Mouse (Mus musculus): ENCODE measurements around the gene Fhl2.
"Not testable (repeated sequence)": the region's sequence is repeated elsewhere in the genome, so short reads cannot be mapped to it uniquely, and the experiment has no call there.

Gene Fhl2

GRCm38 (mm10) chr1:43150225-43150624, 46.6 kb downstream of the Fhl2 start:
- DNase-seq (ENCODE audit: low read depth): no peak

GRCm38 (mm10) chr1:43147474-43147873, 49.3 kb downstream of the Fhl2 start:
- DNase-seq (ENCODE audit: low read depth): no peak

- DNase-seq (ENCODE audit: low read depth): peak; percentile 24
Observed at GRCm38 (mm10) chr1:43145388-43145787, 51.4 kb downstream of the Fhl2 start.

- DNase-seq (ENCODE audit: low read depth): no peak
Observed at GRCm38 (mm10) chr1:43144338-43144906, 52.4 kb downstream of the Fhl2 start.

- DNase-seq (ENCODE audit: low read depth): no peak
Observed at GRCm38 (mm10) chr1:43143791-43144190, 53.0 kb downstream of the Fhl2 start.

- DNase-seq (ENCODE audit: low read depth): peak; percentile 24
Observed at GRCm38 (mm10) chr1:43143284-43143683, 53.5 kb downstream of the Fhl2 start.

GRCm38 (mm10) chr1:43142849-43143248, 53.9 kb downstream of the Fhl2 start:
- no peak for DNase-seq (ENCODE audit: low read depth)

- DNase-seq (ENCODE audit: low read depth): no peak
Observed at GRCm38 (mm10) chr1:43141555-43141961, 55.2 kb downstream of the Fhl2 start.

- DNase-seq (ENCODE audit: low read depth): peak; percentile 83
Observed at GRCm38 (mm10) chr1:43139587-43140266, 57.1 kb downstream of the Fhl2 start.

- peak; percentile 61 for DNase-seq (ENCODE audit: low read depth)
Observed at GRCm38 (mm10) chr1:43138268-43138812, 58.4 kb downstream of the Fhl2 start.

GRCm38 (mm10) chr1:43137334-43137733, 59.5 kb downstream of the Fhl2 start:
- no peak for DNase-seq (ENCODE audit: low read depth)

GRCm38 (mm10) chr1:43136488-43137029, 60.2 kb downstream of the Fhl2 start:
- DNase-seq (ENCODE audit: low read depth): not testable (repeated sequence)

GRCm38 (mm10) chr1:43131591-43131990, 65.2 kb downstream of the Fhl2 start:
- DNase-seq (ENCODE audit: low read depth): no peak

GRCm38 (mm10) chr1:43130219-43130981, 66.4 kb downstream of the Fhl2 start:
- no peak for DNase-seq (ENCODE audit: low read depth)

- DNase-seq (ENCODE audit: low read depth): no peak
Observed at GRCm38 (mm10) chr1:43127820-43128610, 68.8 kb downstream of the Fhl2 start.

GRCm38 (mm10) chr1:43127196-43127595, 69.6 kb downstream of the Fhl2 start:
- DNase-seq (ENCODE audit: low read depth): no peak

- no peak for DNase-seq (ENCODE audit: low read depth)
Observed at GRCm38 (mm10) chr1:43124726-43125125, 72.1 kb downstream of the Fhl2 start.

GRCm38 (mm10) chr1:43122616-43123015, 74.2 kb downstream of the Fhl2 start:
- DNase-seq (ENCODE audit: low read depth): no peak

- no peak for DNase-seq (ENCODE audit: low read depth)
Observed at GRCm38 (mm10) chr1:43120950-43121349, 75.8 kb downstream of the Fhl2 start.

GRCm38 (mm10) chr1:43117435-43117834, 79.3 kb downstream of the Fhl2 start:
- DNase-seq (ENCODE audit: low read depth): no peak

GRCm38 (mm10) chr1:43112882-43113281, 83.9 kb downstream of the Fhl2 start:
- peak; percentile 75 for DNase-seq (ENCODE audit: low read depth)

- DNase-seq (ENCODE audit: low read depth): peak; percentile 83
Observed at GRCm38 (mm10) chr1:43110556-43110955, 86.2 kb downstream of the Fhl2 start.

Data from 416B (cell line).